Mouse (Mus musculus): ENCODE measurements around the gene Sowaha. TPM values are rescaled to one million over a fixed set of nuclear protein-coding genes. Genes with fewer than 3 reads are reported as not detected.

Sowaha gene
- polyA plus RNA-seq, 1 experiment: 1.1 TPM

GRCm38 (mm10) chr11:53451361-53451760 is 28.7 kb downstream of the Sowaha start:
- TF ChIP-seq CTCF (IDR thresholded peaks at IDR 0.05; ENCODE audit: borderline replicate concordance, extremely low read depth, insufficient read depth, insufficient read length) (no peak), POLR2A (IDR thresholded peaks at IDR 0.05; ENCODE audit: borderline replicate concordance, extremely low read depth, insufficient read depth, insufficient read length, poor library complexity, severe bottlenecking) (no peak)
- DNase-seq (ENCODE audit: low read depth): no peak

GRCm38 (mm10) chr11:53450070-53450705 is 29.9 kb downstream of the Sowaha start:
- DNase-seq (ENCODE audit: low read depth): no peak
- no peak for TF ChIP-seq CTCF (IDR thresholded peaks at IDR 0.05; ENCODE audit: borderline replicate concordance, extremely low read depth, insufficient read depth, insufficient read length)
- no peak for TF ChIP-seq POLR2A (IDR thresholded peaks at IDR 0.05; ENCODE audit: borderline replicate concordance, extremely low read depth, insufficient read depth, insufficient read length, poor library complexity, severe bottlenecking)

- no peak for TF ChIP-seq POLR2A (IDR thresholded peaks at IDR 0.05; ENCODE audit: borderline replicate concordance, extremely low read depth, insufficient read depth, insufficient read length, poor library complexity, severe bottlenecking)
- TF ChIP-seq CTCF (IDR thresholded peaks at IDR 0.05; ENCODE audit: borderline replicate concordance, extremely low read depth, insufficient read depth, insufficient read length): no peak
- no peak for DNase-seq (ENCODE audit: low read depth)
Observed at GRCm38 (mm10) chr11:53448529-53448928, 31.5 kb downstream of the Sowaha start.

GRCm38 (mm10) chr11:53447996-53448395 is 32.1 kb downstream of the Sowaha start:
- no peak for TF ChIP-seq POLR2A (IDR thresholded peaks at IDR 0.05; ENCODE audit: borderline replicate concordance, extremely low read depth, insufficient read depth, insufficient read length, poor library complexity, severe bottlenecking)
- no peak for TF ChIP-seq CTCF (IDR thresholded peaks at IDR 0.05; ENCODE audit: borderline replicate concordance, extremely low read depth, insufficient read depth, insufficient read length)

GRCm38 (mm10) chr11:53446183-53446582 is 33.9 kb downstream of the Sowaha start:
- TF ChIP-seq POLR2A (IDR thresholded peaks at IDR 0.05; ENCODE audit: borderline replicate concordance, extremely low read depth, insufficient read depth, insufficient read length, poor library complexity, severe bottlenecking) (no peak), CTCF (IDR thresholded peaks at IDR 0.05; ENCODE audit: borderline replicate concordance, extremely low read depth, insufficient read depth, insufficient read length) (no peak)
- DNase-seq (ENCODE audit: low read depth): no peak

More at GRCm38 (mm10) chr11:53447996-53448395, 32.1 kb downstream of the Sowaha start:
- DNase-seq (ENCODE audit: low read depth): no peak

- TF ChIP-seq POLR2A (IDR thresholded peaks at IDR 0.05; ENCODE audit: borderline replicate concordance, extremely low read depth, insufficient read depth, insufficient read length, poor library complexity, severe bottlenecking) (no peak), CTCF (IDR thresholded peaks at IDR 0.05; ENCODE audit: borderline replicate concordance, extremely low read depth, insufficient read depth, insufficient read length) (no peak)
- no peak for DNase-seq (ENCODE audit: low read depth)
Observed at GRCm38 (mm10) chr11:53445562-53445961, 34.5 kb downstream of the Sowaha start.

- TF ChIP-seq CTCF (IDR thresholded peaks at IDR 0.05; ENCODE audit: borderline replicate concordance, extremely low read depth, insufficient read depth, insufficient read length): no peak
- no peak for TF ChIP-seq POLR2A (IDR thresholded peaks at IDR 0.05; ENCODE audit: borderline replicate concordance, extremely low read depth, insufficient read depth, insufficient read length, poor library complexity, severe bottlenecking)
- DNase-seq (ENCODE audit: low read depth): no peak
Observed at GRCm38 (mm10) chr11:53443861-53444260, 36.2 kb downstream of the Sowaha start.

- no peak for DNase-seq (ENCODE audit: low read depth)
- no peak for TF ChIP-seq POLR2A (IDR thresholded peaks at IDR 0.05; ENCODE audit: borderline replicate concordance, extremely low read depth, insufficient read depth, insufficient read length, poor library complexity, severe bottlenecking)
- TF ChIP-seq CTCF (IDR thresholded peaks at IDR 0.05; ENCODE audit: borderline replicate concordance, extremely low read depth, insufficient read depth, insufficient read length): no peak
Observed at GRCm38 (mm10) chr11:53441921-53442320, 38.2 kb downstream of the Sowaha start.

- no peak for DNase-seq (ENCODE audit: low read depth)
- no peak for TF ChIP-seq CTCF (IDR thresholded peaks at IDR 0.05; ENCODE audit: borderline replicate concordance, extremely low read depth, insufficient read depth, insufficient read length)
- no peak for TF ChIP-seq POLR2A (IDR thresholded peaks at IDR 0.05; ENCODE audit: borderline replicate concordance, extremely low read depth, insufficient read depth, insufficient read length, poor library complexity, severe bottlenecking)
Observed at GRCm38 (mm10) chr11:53436338-53436737, 43.7 kb downstream of the Sowaha start.

GRCm38 (mm10) chr11:53435504-53435903 is 44.6 kb downstream of the Sowaha start:
- no peak for DNase-seq (ENCODE audit: low read depth)
- no peak for TF ChIP-seq POLR2A (IDR thresholded peaks at IDR 0.05; ENCODE audit: borderline replicate concordance, extremely low read depth, insufficient read depth, insufficient read length, poor library complexity, severe bottlenecking)
- no peak for TF ChIP-seq CTCF (IDR thresholded peaks at IDR 0.05; ENCODE audit: borderline replicate concordance, extremely low read depth, insufficient read depth, insufficient read length)

GRCm38 (mm10) chr11:53433057-53433456 is 47.0 kb downstream of the Sowaha start:
- no peak for DNase-seq (ENCODE audit: low read depth)
- TF ChIP-seq POLR2A (IDR thresholded peaks at IDR 0.05; ENCODE audit: borderline replicate concordance, extremely low read depth, insufficient read depth, insufficient read length, poor library complexity, severe bottlenecking): no peak

GRCm38 (mm10) chr11:53431347-53432056 is 48.6 kb downstream of the Sowaha start:
- no peak for DNase-seq (ENCODE audit: low read depth)
- TF ChIP-seq POLR2A (IDR thresholded peaks at IDR 0.05; ENCODE audit: borderline replicate concordance, extremely low read depth, insufficient read depth, insufficient read length, poor library complexity, severe bottlenecking): no peak
- no peak for TF ChIP-seq CTCF (IDR thresholded peaks at IDR 0.05; ENCODE audit: borderline replicate concordance, extremely low read depth, insufficient read depth, insufficient read length)
